Comparison of ENCODE assay signal across 24 mouse cellular contexts in genomic region chr13:119314356-119314755, GRCm38 (mm10).
"Had no signal": no experiment of that assay in that cellular context is flagged by ENCODE, and none has a peak within 500 bp of the region (broad histone marks: within the 10 kb centered on the region; RNA-seq: fewer than 3 reads in every experiment).

No protein-coding gene starts in this region.

- H3K4me2 ChIP-seq: heart, embryonic 12.5 days; hindbrain, embryonic 12.5 days; hindbrain, embryonic 14.5 days; intestine, embryonic 15.5 days; limb, embryonic 12.5 days had no signal

- H3K36me3 ChIP-seq: heart, embryonic 10.5 days; heart, embryonic 12.5 days; hindbrain, embryonic 10.5 days; hindbrain, embryonic 12.5 days; intestine, embryonic 15.5 days; limb, embryonic 10.5 days; limb, embryonic 12.5 days had no signal

- H3K9me3 ChIP-seq: heart, embryonic 10.5 days; heart, embryonic 12.5 days; hindbrain, embryonic 10.5 days; hindbrain, embryonic 12.5 days; intestine, embryonic 15.5 days; limb, embryonic 10.5 days; limb, embryonic 12.5 days had no signal

- H3K4me1 ChIP-seq: heart, embryonic 10.5 days; heart, embryonic 12.5 days; hindbrain, embryonic 10.5 days; hindbrain, embryonic 12.5 days; intestine, embryonic 15.5 days; limb, embryonic 10.5 days; limb, embryonic 12.5 days had no signal

- H3K27ac ChIP-seq: gastrocnemius, adult 2 months; heart, embryonic 10.5 days; hindbrain, embryonic 10.5 days; hindbrain, embryonic 12.5 days; hindbrain, embryonic 14.5 days; intestine, embryonic 15.5 days; layer of hippocampus, adult 2 months; left cerebral cortex, adult 2 months; limb, embryonic 10.5 days; limb, embryonic 12.5 days had no signal

- H3K4me3 ChIP-seq: gastrocnemius, adult 2 months; heart, embryonic 10.5 days; heart, embryonic 12.5 days; hindbrain, embryonic 10.5 days; hindbrain, embryonic 12.5 days; intestine, embryonic 15.5 days; layer of hippocampus, adult 2 months; left cerebral cortex, adult 2 months; limb, embryonic 10.5 days; limb, embryonic 12.5 days had no signal

- H3K27me3 ChIP-seq: heart, embryonic 12.5 days; hindbrain, embryonic 12.5 days; intestine, embryonic 15.5 days; limb, embryonic 12.5 days had no signal

- H3K9ac ChIP-seq: heart, embryonic 12.5 days; hindbrain, embryonic 12.5 days; hindbrain, embryonic 14.5 days; intestine, embryonic 15.5 days; limb, embryonic 12.5 days had no signal

- ATAC-seq: hindbrain, embryonic 16.5 days; inflammation-experienced regulatory T-cells, adult 6 months; intestine, embryonic 15.5 days; intestine, postnatal 0 days had no signal

- DNase-seq: gastrocnemius, adult 2 months; gastrocnemius, postnatal 10 days; gastrocnemius, postnatal 25 days; heart, adult 18-20 months; heart, postnatal 10 days; heart, postnatal 4 days; kidney, adult 18-20 months; kidney, adult 8-10 months; kidney, postnatal 10 days; kidney, postnatal 25 days; kidney, postnatal 4 days had no signal
